Mouse (Mus musculus): ENCODE measurements around the gene Fmn2.

Fmn2 gene

GRCm38 (mm10) chr1:174811846-174812245 is 310.2 kb downstream of the Fmn2 start:
- no peak for DNase-seq (ENCODE audit: low spot score)

- no peak for DNase-seq (ENCODE audit: low spot score)
Observed at GRCm38 (mm10) chr1:174826562-174826961, 324.9 kb downstream of the Fmn2 start.

- no peak for DNase-seq (ENCODE audit: low spot score)
Observed at GRCm38 (mm10) chr1:174836861-174837260, 335.2 kb downstream of the Fmn2 start.

DNA sequence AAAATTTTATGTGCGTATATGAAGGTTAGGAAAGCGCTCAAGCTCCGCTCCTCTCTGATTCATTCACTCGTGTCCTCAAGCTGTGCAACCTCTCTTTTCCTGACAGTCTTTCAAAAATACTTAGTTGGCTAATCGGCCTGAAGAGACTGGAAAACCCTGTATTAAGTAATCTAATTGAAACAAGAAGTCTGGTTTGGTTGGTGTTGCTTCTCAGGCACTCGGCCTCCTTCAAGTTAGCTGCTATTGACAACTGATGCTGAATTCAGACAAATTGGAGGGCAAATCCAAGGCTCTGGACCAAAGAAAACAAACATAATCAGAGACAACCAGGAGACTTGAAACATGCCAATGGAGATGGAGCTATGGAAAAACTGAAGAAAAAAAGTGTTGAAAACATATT is 343.2 kb downstream of the Fmn2 start:
- DNase-seq (ENCODE audit: low spot score) = no peak

DNA sequence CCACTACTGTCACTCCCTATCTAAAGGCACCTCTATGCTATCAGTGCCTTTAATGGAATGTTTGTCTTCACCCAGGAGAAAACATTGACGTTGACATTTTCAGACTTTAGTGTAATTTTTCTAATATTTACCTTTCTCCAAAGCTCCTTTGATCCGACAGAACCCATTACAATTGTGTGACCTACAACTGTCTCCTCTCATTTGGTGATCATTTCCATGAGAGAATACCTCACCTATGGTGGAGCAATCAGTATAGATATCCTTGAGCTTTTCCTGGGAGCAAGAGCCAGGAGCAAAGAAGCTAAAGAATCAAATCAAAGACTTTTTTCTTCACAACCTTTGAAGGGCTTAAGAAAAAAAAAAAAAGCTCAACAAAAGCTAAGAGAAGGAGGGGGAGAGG is 354.6 kb downstream of the Fmn2 start:
- no peak for DNase-seq (ENCODE audit: low spot score)

- DNase-seq (ENCODE audit: low spot score) = no peak
Observed at GRCm38 (mm10) chr1:174860407-174861118, 358.9 kb downstream of the Fmn2 start.
